Mouse (Mus musculus) brain, embryonic 14.5 days (tissue): ENCODE data around the gene Cs. TPM values are rescaled to one million over a fixed set of nuclear protein-coding genes. Genes with fewer than 3 reads are reported as not detected.
"Not testable (repeated sequence)": the region's sequence is repeated elsewhere in the genome, so short reads cannot be mapped to it uniquely, and the experiment has no call there.

Experiments
- DNase-seq: peaks from one replicate; pipeline ENCODE4 v3.0.0-alpha.2; 2011; ENCODE audit warnings: low read depth
- CTCF ChIP-seq: fragments of 200-500 bp; IDR thresholded peaks from 2 replicates; pipeline ENCODE4 v1.5.1; 2012; ENCODE audit warnings: inconsistent platforms, mild to moderate bottlenecking, moderate library complexity, borderline replicate concordance; ENCODE audit not compliant: insufficient read depth, insufficient read length; ENCODE audit errors: extremely low read depth
- POLR2A ChIP-seq: fragments of 200-500 bp; IDR thresholded peaks from 2 replicates; pipeline ENCODE4 v1.6.1; 2012; ENCODE audit warnings: mild to moderate bottlenecking, inconsistent platforms, borderline replicate concordance; ENCODE audit not compliant: poor library complexity, insufficient read depth, insufficient read length, severe bottlenecking; ENCODE audit errors: extremely low read depth
- polyA plus RNA-seq: library from polyadenylated mRNA; depleted of rRNA; stranded (reverse); fragments of >200 nt; gene quantifications from 2 replicates; pipeline ENCODE4 v1.2.3, GENCODE M21; 2012; rRNA removed

The Cs gene
- 185 and 203 TPM in 2 replicates for polyA plus RNA-seq

DNA sequence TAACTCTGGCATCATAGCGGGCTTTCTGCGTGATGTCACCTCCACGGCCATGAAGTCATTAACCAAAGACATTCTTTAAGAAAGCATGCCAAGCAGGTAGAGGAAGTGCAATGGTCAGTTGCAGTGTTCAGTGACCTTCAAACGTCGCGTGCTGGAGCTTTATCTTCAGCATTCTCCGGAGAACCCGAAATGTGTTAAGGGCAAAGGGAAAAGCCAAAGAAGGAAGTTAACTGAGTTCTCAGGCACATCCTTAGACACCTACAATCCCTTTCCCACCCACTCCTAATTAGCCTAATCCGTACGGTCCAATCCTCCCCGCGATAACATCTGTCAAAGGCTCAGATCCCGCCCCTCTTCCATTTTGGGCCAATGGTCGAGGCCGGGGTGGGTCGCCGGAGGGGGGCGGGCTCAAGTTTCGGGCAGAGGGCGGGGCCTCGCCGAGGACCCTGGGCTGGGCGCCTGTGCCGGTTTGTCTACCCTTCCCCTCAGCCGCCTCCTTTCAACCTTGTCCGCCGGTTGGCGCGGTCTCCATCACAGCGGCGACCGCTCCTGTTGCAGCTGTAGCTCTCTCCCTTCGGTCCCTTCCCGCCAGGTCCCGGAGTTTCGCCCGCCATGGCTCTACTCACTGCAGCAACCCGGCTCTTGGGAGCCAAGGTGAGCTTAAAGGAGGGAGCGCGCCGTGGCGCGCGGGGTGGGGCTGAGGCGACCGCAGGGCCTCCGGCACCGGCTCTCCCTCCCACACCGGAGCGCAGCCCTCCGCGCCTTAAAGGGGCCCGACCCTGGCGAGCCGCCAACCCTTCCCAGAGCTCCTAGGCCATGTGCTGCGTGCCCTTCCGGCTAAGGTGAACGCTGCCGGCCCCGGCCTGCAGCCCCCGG, at the start of gene Cs:
Cs (plus strand) TSS at position 429 of the 876 bp plus-strand sequence.
- peak; percentile 69; the same call in 1 of the 2 replicates for TF ChIP-seq POLR2A
- TF ChIP-seq CTCF: no peak
- DNase-seq: peak; percentile 99

DNA sequence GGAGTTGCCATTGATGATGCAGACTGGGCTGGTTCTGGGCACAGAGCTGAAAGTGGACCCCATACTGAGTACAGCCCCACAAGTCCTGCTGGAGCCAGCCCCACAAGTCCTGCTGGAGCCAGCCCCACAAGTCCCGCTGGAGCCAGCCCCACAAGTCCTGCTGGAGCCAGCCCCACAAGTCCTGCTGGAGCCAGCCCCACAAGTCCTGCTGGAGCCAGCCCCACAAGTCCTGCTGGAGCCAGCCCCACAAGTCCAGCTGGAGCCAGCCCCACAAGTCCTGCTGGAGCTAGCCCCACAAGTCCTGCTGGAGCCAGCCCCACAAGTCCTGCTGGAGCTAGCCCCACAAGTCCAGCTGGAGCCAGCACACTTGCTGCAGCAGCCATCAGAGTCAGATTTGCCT, 46.9 kb upstream of the Cs start:
- not testable (repeated sequence) for DNase-seq

DNA sequence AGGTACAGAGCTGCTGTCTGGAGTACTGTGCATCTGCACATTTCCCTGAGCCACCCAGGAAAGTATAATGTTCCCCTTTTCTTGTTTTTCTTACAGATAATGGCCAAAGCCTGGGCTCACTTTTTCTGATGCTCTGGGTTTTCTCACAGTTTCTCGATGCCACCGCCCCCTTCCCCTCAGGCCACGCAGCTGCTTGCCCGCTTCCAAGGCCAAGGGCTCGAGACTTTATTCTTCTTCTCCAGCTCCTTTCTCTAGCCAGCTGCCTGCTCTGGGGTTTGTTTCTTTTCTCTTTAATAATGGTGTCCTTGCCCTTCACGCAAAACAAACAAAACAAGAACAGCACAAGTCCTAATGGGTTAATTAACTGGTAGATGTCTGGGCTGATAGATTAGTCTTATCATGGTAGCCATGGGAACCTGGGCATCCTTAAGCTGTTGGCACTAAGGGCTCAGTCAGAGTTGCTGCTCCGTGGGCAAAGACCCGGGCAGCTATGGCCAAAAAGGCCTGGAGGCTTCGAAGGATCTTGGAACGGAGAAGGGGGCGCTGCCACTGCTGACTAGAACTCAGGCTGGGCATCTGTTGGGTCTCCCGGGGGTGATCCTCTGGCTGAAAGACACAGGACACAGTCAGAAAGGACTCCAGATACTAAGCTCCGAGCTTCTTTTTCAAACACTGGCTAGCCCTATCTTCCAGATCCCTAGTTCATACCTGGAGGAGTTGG, 41.0 kb upstream of the Cs start:
- TF ChIP-seq POLR2A (no peak), CTCF (no peak)
- peak; percentile 47 for DNase-seq

DNA sequence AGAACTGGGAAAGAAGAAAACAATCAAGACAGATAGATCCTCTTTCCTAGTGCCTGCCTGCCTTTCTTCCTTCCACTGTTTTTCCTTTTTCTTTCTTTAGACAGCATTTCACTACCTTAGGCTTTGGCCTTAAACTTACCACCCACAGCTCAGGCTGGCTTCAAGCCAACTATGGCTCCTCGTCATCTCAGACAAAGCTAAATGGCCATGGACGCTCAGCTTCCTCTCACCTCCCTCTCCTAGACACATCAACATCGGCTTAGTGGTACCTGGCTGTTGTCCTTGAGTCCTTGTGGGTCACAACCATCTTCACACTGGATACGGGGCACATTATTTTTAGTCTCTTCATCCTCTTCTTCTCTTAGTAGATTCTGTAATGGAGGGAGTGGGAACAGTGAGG, 40.3 kb upstream of the Cs start:
- DNase-seq: no peak
- TF ChIP-seq CTCF (no peak), POLR2A (no peak)

DNA sequence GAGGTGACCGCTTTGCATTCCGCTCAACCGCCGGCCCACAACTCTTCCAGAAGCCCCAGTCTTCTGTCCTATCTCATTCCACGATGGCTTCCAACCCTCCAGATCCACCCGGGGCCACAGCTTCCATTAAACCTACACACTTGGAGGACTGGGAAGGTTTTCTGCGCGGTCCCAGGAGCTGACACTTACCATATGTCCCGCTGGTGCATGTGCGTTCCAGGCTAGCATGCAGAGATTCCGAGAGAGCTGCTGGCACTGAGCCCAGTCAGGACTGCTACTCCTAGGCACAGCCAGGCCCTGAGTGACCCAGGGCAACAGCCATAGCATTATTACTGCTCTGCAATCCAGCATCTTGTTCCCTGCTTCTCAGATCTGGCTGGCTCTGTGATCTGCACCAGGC, 39.9 kb upstream of the Cs start:
- DNase-seq: peak; percentile 30
- TF ChIP-seq CTCF (no peak), POLR2A (no peak)

DNA sequence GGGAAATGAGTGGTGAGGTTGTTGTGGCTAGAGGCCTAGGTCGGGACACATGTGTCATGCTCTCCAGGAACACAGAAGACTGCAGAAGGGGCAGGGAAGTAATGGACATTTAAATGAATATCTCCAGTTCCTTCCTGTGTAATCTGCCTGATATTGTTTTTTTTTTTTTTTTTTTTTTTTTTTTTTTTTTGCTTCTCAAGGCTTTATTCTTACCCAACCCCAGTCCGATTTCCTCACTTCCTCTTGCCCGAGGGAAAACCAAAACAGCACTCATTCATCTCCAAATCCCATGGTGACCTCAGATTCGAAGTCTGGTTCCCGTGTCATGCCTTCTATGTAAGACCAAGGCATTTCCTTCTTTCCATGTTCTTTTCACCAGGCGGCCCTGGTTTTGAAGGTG, 39.3 kb upstream of the Cs start:
- no peak for TF ChIP-seq POLR2A
- DNase-seq: no peak

DNA sequence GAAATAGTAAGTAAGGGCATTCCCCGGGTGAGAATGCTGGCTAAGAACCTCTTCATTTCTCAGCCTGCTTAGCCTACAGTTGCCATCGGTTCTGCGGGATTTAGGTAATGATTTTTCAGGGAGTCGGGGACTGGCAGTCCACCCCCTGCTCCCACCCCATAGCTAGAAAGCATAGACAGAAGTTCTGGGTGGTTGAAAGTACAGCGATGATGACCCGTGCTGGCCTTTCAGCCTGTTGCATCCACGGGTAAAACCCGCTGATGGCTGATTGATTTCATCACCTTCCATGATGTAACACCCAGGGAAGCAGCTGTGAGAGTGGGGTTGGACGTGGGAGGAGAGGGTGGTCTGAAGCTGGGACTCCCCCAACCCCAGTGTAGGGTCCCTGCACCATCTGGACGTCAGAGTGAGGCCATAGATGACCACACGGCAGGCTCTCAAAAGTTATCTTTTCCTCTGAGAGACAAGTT, 38.8 kb upstream of the Cs start, which contains the start of gene Il23a:
Il23a (minus strand) TSS at position 51 of the 470 bp plus-strand sequence.
- TF ChIP-seq POLR2A: no peak
- TF ChIP-seq CTCF: no peak
- DNase-seq: no peak

DNA sequence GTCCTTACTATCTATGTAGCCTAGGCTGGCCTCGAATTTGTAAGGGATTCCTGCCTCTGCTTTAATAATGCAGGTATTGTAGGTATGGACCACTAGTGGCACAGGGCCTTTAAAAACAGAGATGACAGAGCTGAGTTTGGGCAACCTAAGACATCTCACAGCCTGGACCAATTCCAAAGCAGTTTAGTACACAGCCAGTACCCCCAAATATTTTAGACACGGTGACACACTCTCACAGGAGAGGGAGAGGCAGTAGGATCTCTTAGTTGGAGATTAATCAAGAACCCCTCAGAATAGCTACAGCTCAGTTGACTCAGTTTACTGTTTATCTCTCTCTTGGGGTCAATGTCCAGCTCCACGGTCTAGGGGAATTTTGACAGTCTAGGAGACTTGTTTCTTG, 35.2 kb upstream of the Cs start:
- TF ChIP-seq POLR2A (no peak), CTCF (no peak)
- no peak for DNase-seq

DNA sequence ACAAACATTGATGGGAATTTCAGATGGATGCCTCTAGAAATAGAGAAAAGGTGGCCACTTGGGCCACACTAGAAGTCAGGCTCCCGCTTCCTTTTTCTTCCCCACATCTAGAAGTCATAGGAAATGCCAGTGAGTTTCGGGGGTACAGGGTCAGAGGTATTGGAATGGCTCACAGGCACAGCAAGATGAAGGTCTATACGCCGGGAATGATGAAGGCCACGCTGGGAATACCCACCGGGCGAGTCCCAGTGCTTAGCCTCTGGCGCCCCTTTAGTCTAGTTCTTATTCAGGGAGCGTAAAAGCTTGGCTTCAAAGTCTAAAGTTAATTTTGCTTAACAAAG, 34.8 kb upstream of the Cs start:
- TF ChIP-seq POLR2A (no peak; the same call in 1 of the 2 replicates), CTCF (no peak)
- DNase-seq: no peak

DNA sequence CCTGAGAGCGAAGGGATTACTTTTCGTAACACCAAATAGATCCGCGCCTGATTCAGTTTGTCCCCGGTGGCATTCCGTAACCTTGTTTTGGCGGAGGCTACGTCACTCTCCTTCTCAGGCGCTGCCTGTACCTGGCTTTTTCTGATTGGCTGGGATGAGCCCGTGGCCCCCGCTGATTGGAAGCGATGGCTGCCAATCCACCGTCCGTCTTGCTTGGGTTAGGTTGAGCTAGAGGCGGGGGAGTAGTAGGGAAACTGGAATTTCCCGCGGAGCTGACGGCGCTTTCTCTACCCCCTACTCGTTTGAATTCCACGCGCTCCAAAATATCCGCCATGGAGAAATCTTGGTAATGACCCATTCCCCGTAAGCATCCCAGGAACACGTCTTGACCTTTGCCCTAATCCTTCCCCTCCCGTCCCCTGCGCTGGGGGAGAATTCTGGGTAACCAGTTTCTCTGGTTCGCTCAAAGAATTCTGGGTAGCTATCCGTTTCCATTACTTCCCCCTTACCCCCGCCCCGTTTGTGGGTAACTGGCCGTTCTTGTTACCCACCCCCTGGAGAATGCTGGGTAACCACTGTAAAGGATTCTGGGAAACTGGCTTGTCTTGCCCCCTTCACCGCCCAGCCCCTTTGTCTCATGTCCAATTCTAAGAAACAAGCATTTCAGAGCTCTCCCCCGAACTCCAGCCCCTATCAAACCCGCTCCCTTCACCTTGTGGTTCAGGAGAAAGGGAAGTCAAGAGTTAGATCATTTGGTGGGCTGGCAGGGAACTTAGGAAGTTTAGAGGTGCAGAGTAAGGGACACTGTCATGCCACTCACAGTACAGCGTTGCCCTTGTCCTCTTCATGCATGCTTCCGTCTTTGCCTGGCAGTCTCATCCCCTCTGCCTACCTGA, 34.2 kb upstream of the Cs start, which contains the start of gene Pan2:
Pan2 (plus strand) TSS at position 210 of the 896 bp plus-strand sequence.
- peak; percentile 100 for DNase-seq
- TF ChIP-seq POLR2A (0 out of 2 replicates have a peak, but pooled peaks have one; percentile 39), CTCF (no peak)

DNA sequence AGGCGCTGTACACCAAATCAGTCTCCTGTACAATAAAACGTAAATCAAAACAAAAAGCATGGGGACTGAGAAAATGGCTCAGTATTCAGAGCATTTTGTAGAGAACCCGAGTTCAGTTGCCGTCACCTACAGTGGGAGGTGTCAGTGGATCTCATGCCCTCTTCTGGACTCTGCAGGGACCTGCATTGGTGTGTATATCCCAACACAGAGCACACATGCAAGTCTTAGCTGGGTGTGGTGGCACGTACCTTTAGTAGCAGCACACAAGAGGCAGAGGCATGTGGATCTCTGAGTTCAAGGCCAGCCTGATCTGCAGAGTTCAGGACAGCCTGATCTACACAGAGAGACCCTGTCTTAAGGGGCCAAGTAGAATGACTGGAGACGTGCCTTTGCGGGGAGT, 27.9 kb upstream of the Cs start:
- TF ChIP-seq CTCF (no peak), POLR2A (no peak)
- DNase-seq: no peak
